Mouse (Mus musculus): ENCODE measurements around the gene Arvcf. TPM values are rescaled to one million over a fixed set of nuclear protein-coding genes. Genes with fewer than 3 reads are reported as not detected.

The Arvcf gene
- total RNA-seq, 2 experiments from 2014 or later, result 8.8 to 22.0 TPM

- ATAC-seq (replicated peaks; ENCODE audit: low FRiP score, poor library complexity, severe bottlenecking), result no peak
Observed at GRCm38 (mm10) chr16:18385411-18385810, 37.4 kb downstream of the Arvcf start.

GRCm38 (mm10) chr16:18386451-18386850 lies 38.5 kb downstream of the Arvcf start:
- no peak for ATAC-seq (replicated peaks; ENCODE audit: low FRiP score, poor library complexity, severe bottlenecking)

DNA sequence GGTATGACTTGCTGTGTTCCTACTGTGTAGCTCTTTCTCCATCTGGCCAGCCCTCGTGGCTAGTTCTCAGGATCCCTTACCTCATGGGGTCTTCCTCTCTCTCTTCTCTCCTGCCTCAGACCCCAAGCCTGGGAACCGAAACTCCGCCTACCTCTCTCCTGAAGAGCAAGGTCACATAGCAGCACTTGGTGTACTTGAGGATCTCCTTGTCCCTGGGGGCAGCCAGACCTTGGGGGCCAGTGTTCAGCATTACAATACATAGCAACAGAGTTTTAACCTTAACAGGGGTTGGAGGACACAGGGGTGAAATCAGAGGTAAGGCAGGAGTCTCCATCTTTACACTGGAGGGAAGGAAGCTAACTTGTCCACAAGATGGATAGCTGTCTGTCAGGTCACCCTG lies 39.0 kb downstream of the Arvcf start:
- no peak for ATAC-seq (replicated peaks; ENCODE audit: low FRiP score, poor library complexity, severe bottlenecking)

- ATAC-seq (replicated peaks; ENCODE audit: low FRiP score, poor library complexity, severe bottlenecking), result no peak
Observed at GRCm38 (mm10) chr16:18387704-18388582, 40.0 kb downstream of the Arvcf start.

GRCm38 (mm10) chr16:18388583-18389435 lies 40.8 kb downstream of the Arvcf start:
- no peak for ATAC-seq (replicated peaks; ENCODE audit: low FRiP score, poor library complexity, severe bottlenecking)

GRCm38 (mm10) chr16:18390399-18390798 lies 42.4 kb downstream of the Arvcf start:
- no peak for ATAC-seq (replicated peaks; ENCODE audit: low FRiP score, poor library complexity, severe bottlenecking)

GRCm38 (mm10) chr16:18391127-18391526 lies 43.1 kb downstream of the Arvcf start:
- ATAC-seq (replicated peaks; ENCODE audit: low FRiP score, poor library complexity, severe bottlenecking), result no peak

DNA sequence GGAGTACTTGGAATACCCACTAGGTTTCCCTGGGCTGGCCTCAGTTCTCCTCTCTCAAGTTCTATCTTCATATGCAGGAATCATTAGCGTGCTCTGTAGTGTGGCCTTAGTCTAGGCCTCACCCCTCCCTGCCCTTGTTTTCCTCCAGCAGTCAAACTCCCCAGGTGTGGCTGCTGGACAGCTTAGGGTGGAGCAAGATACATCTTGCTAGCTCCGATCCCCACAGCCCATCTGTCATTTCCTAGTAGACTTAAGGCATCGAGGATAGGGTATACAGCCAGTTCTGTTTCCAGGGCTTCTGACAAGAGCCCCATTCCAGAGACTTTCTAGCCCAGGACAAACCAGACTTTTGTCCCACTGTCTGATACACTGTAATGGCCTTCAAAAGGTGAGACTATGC lies 43.7 kb downstream of the Arvcf start:
- ATAC-seq (replicated peaks; ENCODE audit: low FRiP score, poor library complexity, severe bottlenecking), result no peak

DNA sequence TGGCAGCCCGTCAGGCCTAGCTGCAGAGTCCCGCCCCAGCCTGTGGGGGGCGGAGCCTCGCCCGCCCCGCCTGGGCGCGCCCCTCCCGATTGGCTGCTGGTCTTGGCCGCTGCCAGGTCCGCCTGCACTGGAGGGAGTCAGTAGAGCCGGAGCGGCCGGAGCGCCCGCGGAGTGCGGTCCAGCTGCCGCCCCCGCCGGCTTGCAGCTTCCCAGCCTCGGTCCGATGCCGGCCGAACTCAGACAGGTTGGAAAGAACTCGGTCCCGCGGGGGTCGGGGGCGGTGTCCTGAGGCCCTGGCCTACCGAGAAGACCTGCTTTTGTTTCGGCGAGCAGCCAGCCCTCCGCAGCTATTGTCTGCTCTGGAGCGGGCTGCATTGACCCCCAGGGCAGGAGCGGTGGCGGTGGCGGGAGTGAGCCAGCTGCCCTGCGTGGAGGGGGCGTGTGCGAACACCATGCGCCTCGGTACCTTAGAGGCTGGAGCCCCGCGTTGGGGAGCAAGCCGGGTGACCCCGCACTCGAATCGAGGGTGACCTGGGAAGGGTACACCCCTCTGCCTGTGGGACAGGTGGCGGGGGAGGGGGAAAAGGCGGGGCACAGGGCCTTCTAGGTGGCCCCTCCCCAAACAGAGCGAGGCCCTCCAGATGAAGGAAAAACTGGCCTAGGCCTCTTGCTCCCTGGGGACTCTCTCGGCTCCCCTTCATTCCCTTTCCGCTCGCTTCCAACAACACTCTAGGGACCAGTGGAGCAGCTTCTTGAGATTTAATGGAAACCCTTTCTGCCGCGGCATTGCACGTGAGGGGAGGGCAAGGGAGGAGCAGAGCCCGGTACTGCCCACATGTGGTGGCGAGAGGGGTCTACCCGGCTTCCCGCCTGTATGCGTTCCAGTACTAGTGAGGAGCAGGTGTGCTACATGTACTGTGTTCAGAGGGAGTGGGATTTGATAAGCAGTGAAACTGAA lies 44.8 kb downstream of the Arvcf start:
- peak; percentile 95 for ATAC-seq (replicated peaks; ENCODE audit: low FRiP score, poor library complexity, severe bottlenecking)

GRCm38 (mm10) chr16:18393595-18393994 lies 45.6 kb downstream of the Arvcf start:
- no peak for ATAC-seq (replicated peaks; ENCODE audit: low FRiP score, poor library complexity, severe bottlenecking)

- ATAC-seq (replicated peaks; ENCODE audit: low FRiP score, poor library complexity, severe bottlenecking), result no peak
Observed at GRCm38 (mm10) chr16:18394056-18394455, 46.1 kb downstream of the Arvcf start.

DNA sequence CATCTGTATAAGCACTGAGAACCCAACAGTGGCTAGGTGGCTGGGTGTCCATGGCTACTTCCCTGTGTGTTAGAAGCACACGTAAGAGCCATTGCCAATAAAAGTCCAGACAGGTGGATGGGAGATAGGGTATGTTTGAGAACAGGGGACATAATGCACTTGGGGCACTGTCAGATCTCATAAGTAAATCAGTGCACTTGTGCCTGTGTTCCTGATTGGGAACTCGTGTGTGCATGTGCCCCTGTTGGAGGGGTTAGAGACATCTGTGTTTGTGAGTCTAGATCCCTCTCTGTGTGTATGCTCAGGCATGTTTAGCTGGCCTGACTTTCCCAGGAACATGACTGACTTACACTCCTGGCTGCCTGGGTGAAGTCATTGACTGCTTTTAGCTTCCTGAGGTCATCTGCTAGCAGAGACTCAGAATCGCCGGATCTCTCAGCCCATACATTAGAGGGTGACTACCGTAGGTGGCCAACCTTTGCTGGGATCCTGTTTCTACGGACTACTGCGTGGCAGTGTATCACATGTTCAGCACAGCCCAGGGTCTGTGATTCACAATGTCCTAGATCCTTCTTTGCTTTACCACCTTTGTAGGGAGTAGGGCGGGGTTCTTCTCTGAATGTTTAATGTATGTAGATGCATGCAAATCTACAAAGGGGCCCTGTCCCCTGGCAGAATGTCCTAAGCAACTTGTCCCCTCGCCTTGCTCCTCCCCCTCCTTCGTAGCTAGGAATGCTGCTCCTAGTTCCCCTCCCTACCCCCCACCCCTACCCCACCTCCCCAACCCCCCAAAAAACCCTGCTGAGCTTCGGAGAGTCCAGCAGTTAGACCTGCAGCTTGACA lies 47.0 kb downstream of the Arvcf start:
- no peak for ATAC-seq (replicated peaks; ENCODE audit: low FRiP score, poor library complexity, severe bottlenecking)

DNA sequence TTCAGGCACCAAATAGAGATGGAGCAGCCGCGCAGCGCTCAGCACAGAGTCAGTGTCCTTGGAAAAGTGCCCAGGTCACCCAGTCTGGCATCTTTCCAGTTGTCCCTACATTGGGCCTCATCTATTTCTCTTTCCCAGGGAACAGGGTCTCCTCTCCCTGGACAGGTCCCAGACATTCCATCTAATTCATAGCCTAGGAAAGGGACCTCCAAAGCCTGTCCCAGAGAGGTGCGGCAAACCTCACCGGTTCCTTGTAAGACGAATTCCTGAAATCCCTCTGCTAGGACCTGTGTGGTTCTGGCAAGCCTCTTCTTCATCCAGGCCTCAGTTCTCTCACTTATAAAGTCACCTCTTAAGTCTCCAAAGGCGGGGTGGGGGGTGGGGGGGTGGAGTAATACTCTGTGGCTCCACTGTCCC lies 47.6 kb downstream of the Arvcf start:
- no peak for ATAC-seq (replicated peaks; ENCODE audit: low FRiP score, poor library complexity, severe bottlenecking)

DNA sequence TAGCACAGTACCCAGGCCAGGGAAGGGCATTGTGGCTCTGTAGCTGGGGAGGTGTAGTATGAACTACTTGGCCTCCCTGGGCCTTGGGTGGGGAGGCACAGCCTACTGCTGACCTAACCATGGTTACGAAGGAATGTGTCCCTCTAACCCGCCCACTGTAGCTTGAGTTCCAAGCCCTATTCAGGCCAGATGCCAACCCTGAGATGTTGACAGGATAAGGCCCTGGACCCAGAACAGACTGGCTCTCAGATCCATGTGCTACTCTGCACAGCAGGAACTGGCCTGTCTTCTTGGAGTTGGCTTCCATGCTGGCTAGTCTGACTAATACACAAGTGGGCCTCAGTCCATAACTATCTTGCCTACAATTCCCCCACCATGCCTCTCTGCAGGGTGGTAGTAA lies 48.2 kb downstream of the Arvcf start:
- no peak for ATAC-seq (replicated peaks; ENCODE audit: low FRiP score, poor library complexity, severe bottlenecking)

DNA sequence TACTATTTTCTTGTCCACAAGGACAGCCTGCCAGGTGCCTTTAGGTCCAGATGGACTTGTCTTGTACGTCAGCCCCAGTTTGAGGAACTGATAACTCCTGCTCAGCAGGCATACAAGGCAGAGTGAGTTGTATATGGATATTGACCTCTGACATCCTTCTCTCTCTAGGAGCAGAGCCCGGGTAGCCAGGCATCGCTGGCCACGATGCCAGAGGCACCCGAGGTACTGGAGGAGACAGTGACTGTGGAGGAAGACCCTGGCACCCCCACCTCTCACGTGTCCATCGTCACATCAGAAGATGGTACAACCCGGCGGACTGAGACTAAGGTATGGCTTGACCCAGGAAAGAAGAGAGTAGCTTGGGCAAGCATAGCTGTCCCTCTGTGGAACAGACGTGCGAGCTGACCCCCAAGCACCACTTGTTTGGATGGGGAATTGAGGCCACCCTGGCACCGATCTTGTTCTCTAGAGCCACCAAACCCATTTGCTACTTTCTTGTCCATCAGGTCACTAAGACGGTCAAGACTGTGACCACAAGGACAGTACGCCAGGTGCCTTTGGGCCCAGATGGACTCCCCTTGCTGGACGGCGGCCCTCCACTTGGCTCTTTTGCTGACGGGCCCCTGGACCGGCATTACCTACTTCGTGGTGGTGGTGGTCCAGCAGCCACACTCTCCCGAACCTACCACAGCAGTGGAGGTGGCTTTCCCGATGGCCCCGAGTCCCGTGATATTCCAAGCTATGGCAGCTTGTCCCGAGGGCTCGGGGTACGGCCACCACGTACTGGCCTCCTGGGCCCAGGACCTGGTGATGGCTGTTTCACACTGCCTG lies 49.0 kb downstream of the Arvcf start:
- no peak for ATAC-seq (replicated peaks; ENCODE audit: low FRiP score, poor library complexity, severe bottlenecking)

GRCm38 (mm10) chr16:18400028-18400427 lies 52.0 kb downstream of the Arvcf start:
- no peak for ATAC-seq (replicated peaks; ENCODE audit: low FRiP score, poor library complexity, severe bottlenecking)

DNA sequence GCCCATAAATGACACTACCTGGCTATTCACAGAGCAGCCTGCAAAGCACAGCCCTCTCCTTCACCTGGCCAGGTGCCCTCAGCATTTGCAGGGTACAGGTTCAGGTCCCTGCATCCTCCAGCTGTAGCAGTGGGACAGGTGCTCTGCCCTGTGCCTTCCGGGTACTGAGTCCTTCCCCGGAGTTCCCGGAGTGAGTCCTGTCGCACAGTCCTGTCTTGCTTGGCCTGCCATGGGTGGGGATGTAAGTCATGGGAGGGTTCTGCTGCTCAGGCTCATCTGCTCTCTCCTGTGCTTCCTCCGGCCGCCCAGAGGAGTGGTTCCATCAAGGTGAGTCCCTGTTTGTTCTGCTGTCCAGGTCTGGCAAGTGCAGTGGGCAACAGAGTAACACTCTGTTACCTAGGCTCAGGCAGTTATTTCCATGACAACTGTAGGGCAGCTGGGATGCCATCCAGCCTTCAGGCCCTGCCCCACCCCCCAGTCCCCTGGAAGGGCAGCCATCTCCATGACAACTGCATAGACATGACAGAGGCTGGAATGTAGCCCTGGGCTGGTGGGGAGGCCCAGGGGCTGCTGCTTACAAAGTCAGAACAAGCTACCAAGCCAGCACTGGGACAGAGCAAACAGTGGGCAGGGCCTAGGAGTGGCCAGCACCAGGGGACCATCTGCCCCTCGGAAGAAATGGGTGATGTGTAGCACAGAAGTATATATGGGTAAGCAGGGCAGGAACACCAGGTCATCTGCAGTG lies 52.7 kb downstream of the Arvcf start:
- ATAC-seq (replicated peaks; ENCODE audit: low FRiP score, poor library complexity, severe bottlenecking), result no peak

Data from erythroid progenitor cell, adult 5-6 weeks (primary cell).